Mouse (Mus musculus) 3T3-L1 (cell line): ENCODE results near the gene Lfng.

Source experiments
- DNase-seq: peaks from one replicate; pipeline ENCODE4 v3.0.0-alpha.2; 2015; ENCODE audit warnings: low read depth, low spot score

The Lfng gene

GRCm38 (mm10) chr5:140607001-140607835 is at the start of gene Lfng:
Lfng (plus strand) TSS chr5:140607320.
- DNase-seq, result peak; percentile 50

GRCm38 (mm10) chr5:140562601-140563000 is 44.5 kb upstream of the Lfng start:
- no peak for DNase-seq

- no peak for DNase-seq
These were observed 42.2 kb upstream of the Lfng start, which contains the start of gene Grifin for GRCm38 (mm10) chr5:140564896-140565295. Grifin (minus strand) TSS chr5:140565071.

GRCm38 (mm10) chr5:140565451-140565850 is 41.7 kb upstream of the Lfng start:
- peak; percentile 64 for DNase-seq

GRCm38 (mm10) chr5:140565856-140566255 is 41.3 kb upstream of the Lfng start:
- peak; percentile 53 for DNase-seq

GRCm38 (mm10) chr5:140566271-140566670 is 40.8 kb upstream of the Lfng start:
- DNase-seq, result no peak

GRCm38 (mm10) chr5:140567321-140567720 is 39.8 kb upstream of the Lfng start:
- peak; percentile 56 for DNase-seq

GRCm38 (mm10) chr5:140567751-140568150 is 39.4 kb upstream of the Lfng start:
- no peak for DNase-seq

GRCm38 (mm10) chr5:140568321-140568970 is 38.7 kb upstream of the Lfng start:
- peak; percentile 86 for DNase-seq

- no peak for DNase-seq
These were observed 38.0 kb upstream of the Lfng start for GRCm38 (mm10) chr5:140569032-140569595.

GRCm38 (mm10) chr5:140570223-140570870 is 36.8 kb upstream of the Lfng start:
- no peak for DNase-seq

- no peak for DNase-seq
These were observed 35.9 kb upstream of the Lfng start for GRCm38 (mm10) chr5:140571201-140571600.

GRCm38 (mm10) chr5:140571673-140572072 is 35.4 kb upstream of the Lfng start:
- DNase-seq, result no peak

- no peak for DNase-seq
These were observed 34.5 kb upstream of the Lfng start for GRCm38 (mm10) chr5:140572611-140573010.

- no peak for DNase-seq
These were observed 31.7 kb upstream of the Lfng start for GRCm38 (mm10) chr5:140575381-140575866.

GRCm38 (mm10) chr5:140579221-140579620 is 27.9 kb upstream of the Lfng start:
- no peak for DNase-seq

- no peak for DNase-seq
These were observed 27.3 kb upstream of the Lfng start for GRCm38 (mm10) chr5:140579771-140580170.

GRCm38 (mm10) chr5:140581569-140581968 is 25.6 kb upstream of the Lfng start:
- no peak for DNase-seq

GRCm38 (mm10) chr5:140582995-140583731 is 24.0 kb upstream of the Lfng start:
- DNase-seq, result no peak

- DNase-seq, result no peak
These were observed 23.3 kb upstream of the Lfng start for GRCm38 (mm10) chr5:140583732-140584368.
